Mouse (Mus musculus) neural tube, embryonic 14.5 days (tissue): ENCODE measurements around the gene Ash1l. TPM values are rescaled to one million over a fixed set of nuclear protein-coding genes. Genes with fewer than 3 reads are reported as not detected.

Experiments used
- ATAC-seq: fragments of 200-750 bp; cut with Nextera tagmentation; 2 replicates; pipeline ENCODE4 v1.8.0; 2017; ENCODE audit warnings: low read depth, mild to moderate bottlenecking, moderate TSS enrichment, moderate library complexity
- H3K27ac ChIP-seq: fragments of 300-500 bp; sonication (generic); 2 replicates; pipeline ENCODE4 v1.5.1; 2014; ENCODE audit warnings: low read depth, mild to moderate bottlenecking, control low read depth, low read length, moderate library complexity, mixed read lengths
- H3K27me3 ChIP-seq: fragments of 300-500 bp; sonication (generic); 2 replicates; pipeline ENCODE4 v1.6.1; 2014; ENCODE audit warnings: low read length; ENCODE audit not compliant: control insufficient read depth, insufficient read depth
- H3K36me3 ChIP-seq: fragments of 300-500 bp; sonication (generic); 2 replicates; pipeline ENCODE4 v1.6.1; 2014; ENCODE audit warnings: low read length, mixed read lengths; ENCODE audit not compliant: control insufficient read depth, insufficient read depth
- H3K4me1 ChIP-seq: fragments of 300-500 bp; sonication (generic); 2 replicates; pipeline ENCODE4 v1.6.1; 2014; ENCODE audit warnings: low read length; ENCODE audit not compliant: control insufficient read depth, insufficient read depth
- H3K4me2 ChIP-seq: fragments of 300-500 bp; sonication (generic); 2 replicates; pipeline ENCODE4 v1.6.1; 2014; ENCODE audit warnings: mild to moderate bottlenecking, low read depth, low read length, control low read depth
- H3K4me3 ChIP-seq: fragments of 300-500 bp; sonication (generic); 2 replicates; pipeline ENCODE4 v1.5.1; 2014; ENCODE audit warnings: low read depth, low read length, control low read depth, mixed read lengths
- H3K9ac ChIP-seq: fragments of 300-500 bp; sonication (generic); replicated peaks from 2 replicates; pipeline ENCODE4 v1.6.1; 2014; ENCODE audit warnings: low read depth, mild to moderate bottlenecking, control low read depth, low read length, mixed read lengths
- H3K9me3 ChIP-seq: fragments of 300-500 bp; sonication (generic); 2 replicates; pipeline ENCODE4 v1.6.1; 2016; ENCODE audit warnings: low read length; ENCODE audit not compliant: control insufficient read depth
- WGBS: fragments of 180-500 bp; shearing (Covaris S2); extraction: QIAGEN DNeasy Blood & Tissue Kit; methylation state at CpG from one replicate; pipeline ENCODE4 v1.1.7; 2014; 5-methylcytosine and 5-hydroxymethylcytosine counted together
- polyA plus RNA-seq: library from polyadenylated mRNA; unstranded; fragments of >200 nt; fragmentation: Nextera tagmentation; extraction: Ambion mirVana; gene quantifications from 2 replicates; pipeline ENCODE4 v1.2.1, GENCODE M21; 2014

Ash1l gene
- polyA plus RNA-seq, 1 experiment from 2014 or later: 27.9 TPM

GRCm38 (mm10) chr3:89108146-89108545 is 157.7 kb downstream of the Ash1l start:
- H3K4me1 ChIP-seq: no peaks in the 10 kb centered on the region
- no peak overlapping the region for H3K4me3 ChIP-seq
- H3K9ac ChIP-seq: no peak overlapping the region
- H3K36me3 ChIP-seq: no peaks in the 10 kb centered on the region
- H3K9me3 ChIP-seq: no peaks in the 10 kb centered on the region
- H3K27ac ChIP-seq: no peak overlapping the region
- no peak for ATAC-seq
- 76% methylated on average over 1 of the region's 1 CpGs for WGBS
- H3K4me2 ChIP-seq: no peak overlapping the region
- H3K27me3 ChIP-seq: no peaks in the 10 kb centered on the region

GRCm38 (mm10) chr3:89113058-89113457 is 162.6 kb downstream of the Ash1l start:
- H3K4me3 ChIP-seq: no peak overlapping the region
- no peaks in the 10 kb centered on the region for H3K36me3 ChIP-seq
- no peaks in the 10 kb centered on the region for H3K9me3 ChIP-seq
- no peak overlapping the region for H3K4me2 ChIP-seq
- H3K4me1 ChIP-seq: no peaks in the 10 kb centered on the region
- 90% methylated on average over 4 of the region's 4 CpGs for WGBS
- no peaks in the 10 kb centered on the region for H3K27me3 ChIP-seq
- no peak overlapping the region for H3K27ac ChIP-seq
- no peak overlapping the region for H3K9ac ChIP-seq
- no peak for ATAC-seq

- Histone ChIP-seq H3K9me3 (no peaks in the 10 kb centered on the region), H3K36me3 (no peaks in the 10 kb centered on the region), H3K9ac (no peak overlapping the region), H3K27ac (no peak overlapping the region), H3K4me3 (no peak overlapping the region), H3K4me2 (no peak overlapping the region), H3K4me1 (no peaks in the 10 kb centered on the region), H3K27me3 (no peaks in the 10 kb centered on the region)
- no peak for ATAC-seq
- WGBS: 0% methylated on average over 2 of the region's 2 CpGs
These were observed 165.1 kb downstream of the Ash1l start for GRCm38 (mm10) chr3:89115522-89115921.

DNA sequence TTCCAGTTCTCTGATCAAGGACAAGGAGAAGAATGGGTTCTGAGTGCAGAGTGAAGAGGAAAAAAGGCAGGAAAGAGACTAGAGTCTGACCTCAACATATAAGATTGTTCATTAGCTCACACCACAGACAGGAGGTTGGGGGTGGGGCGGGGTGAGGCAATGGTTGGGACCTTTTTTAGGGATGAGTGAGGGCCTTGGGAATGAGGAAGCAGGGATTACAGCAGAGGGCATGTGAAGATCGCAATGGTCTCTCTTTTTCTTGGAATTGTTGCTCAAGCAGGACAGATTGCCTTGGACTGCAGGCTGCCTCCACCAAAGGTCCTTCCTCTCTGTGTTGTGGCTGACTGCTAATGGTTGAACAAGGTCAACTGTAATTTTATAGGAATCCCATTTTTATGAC is 172.9 kb downstream of the Ash1l start:
- WGBS: 73% methylated on average over 2 of the region's 2 CpGs
- no peaks in the 10 kb centered on the region for H3K9me3 ChIP-seq
- no peak for ATAC-seq
- no peaks in the 10 kb centered on the region for H3K4me1 ChIP-seq
- no peak overlapping the region for H3K9ac ChIP-seq
- H3K27ac ChIP-seq: no peak overlapping the region
- H3K36me3 ChIP-seq: no peaks in the 10 kb centered on the region
- H3K27me3 ChIP-seq: no peaks in the 10 kb centered on the region
- no peak overlapping the region for H3K4me2 ChIP-seq
- H3K4me3 ChIP-seq: no peak overlapping the region

DNA sequence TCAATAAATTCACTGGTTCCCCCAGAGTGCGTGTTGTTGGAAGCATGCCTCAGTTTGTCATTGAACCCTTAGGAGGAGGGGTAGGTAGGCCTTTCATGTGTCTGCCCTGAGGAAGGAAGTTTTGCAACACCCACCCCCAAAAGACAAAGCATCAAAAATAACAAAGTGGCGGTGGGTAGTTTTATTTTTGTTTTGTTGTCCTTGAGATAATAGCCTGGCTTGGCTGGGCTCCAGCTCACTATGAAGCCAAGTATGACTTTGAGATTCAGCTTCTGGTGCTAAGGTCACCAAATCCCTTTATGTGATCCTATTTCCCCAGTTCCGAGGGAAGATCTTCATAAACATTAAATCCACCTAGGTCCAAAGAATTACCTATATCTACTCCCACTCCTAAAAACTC is 173.8 kb downstream of the Ash1l start:
- ATAC-seq: no peak
- H3K4me2 ChIP-seq: no peak overlapping the region
- H3K27ac ChIP-seq: no peak overlapping the region
- no peaks in the 10 kb centered on the region for H3K36me3 ChIP-seq
- H3K9ac ChIP-seq: no peak overlapping the region
- H3K4me3 ChIP-seq: no peak overlapping the region
- 82% methylated on average over 3 of the region's 3 CpGs for WGBS
- no peaks in the 10 kb centered on the region for H3K27me3 ChIP-seq
- no peaks in the 10 kb centered on the region for H3K9me3 ChIP-seq
- no peaks in the 10 kb centered on the region for H3K4me1 ChIP-seq

- no peaks in the 10 kb centered on the region for H3K9me3 ChIP-seq
- no peak overlapping the region for H3K4me2 ChIP-seq
- no peaks in the 10 kb centered on the region for H3K27me3 ChIP-seq
- H3K4me1 ChIP-seq: no peaks in the 10 kb centered on the region
- H3K36me3 ChIP-seq: no peaks in the 10 kb centered on the region
- H3K9ac ChIP-seq: no peak overlapping the region
- no peak overlapping the region for H3K4me3 ChIP-seq
- no peak overlapping the region for H3K27ac ChIP-seq
- ATAC-seq: no peak
- 91% methylated on average over 3 of the region's 3 CpGs for WGBS
These were observed 175.6 kb downstream of the Ash1l start for GRCm38 (mm10) chr3:89125981-89126380.

Other genes with a start within 250 kb of the Ash1l start
- 60.1 and 62.1 TPM in 2 replicates for gene Rit1, start 233.8 kb upstream of the Ash1l start, polyA plus RNA-seq
- 211 and 255 TPM in 2 replicates for gene Syt11, start 175.5 kb upstream of the Ash1l start, polyA plus RNA-seq
- gene Gon4l, start 115.4 kb upstream of the Ash1l start, polyA plus RNA-seq: 17.0 and 17.9 TPM in 2 replicates
- 49.3 and 50.7 TPM in 2 replicates for gene Msto1, start 36.6 kb upstream of the Ash1l start, polyA plus RNA-seq
- gene Dap3, start 559 bp downstream of the Ash1l start, polyA plus RNA-seq: 142 and 149 TPM in 2 replicates
- gene Rusc1, start 142.7 kb downstream of the Ash1l start, polyA plus RNA-seq: 96.7 and 104 TPM in 2 replicates
- not detected in 2 replicates for gene Gm43738, start 150.5 kb downstream of the Ash1l start, polyA plus RNA-seq
- 378 and 453 TPM in 2 replicates for gene Fdps, start 151.3 kb downstream of the Ash1l start, polyA plus RNA-seq
- 0.66 TPM in 1 of 2 replicates, not detected in the other for gene Pklr, start 185.5 kb downstream of the Ash1l start, polyA plus RNA-seq
- gene Hcn3, start 209.6 kb downstream of the Ash1l start, polyA plus RNA-seq: 25.4 and 28.7 TPM in 2 replicates
- gene Clk2, start 214.2 kb downstream of the Ash1l start, polyA plus RNA-seq: 17.5 and 19.6 TPM in 2 replicates
- 126 and 153 TPM in 2 replicates for gene Scamp3, start 226.9 kb downstream of the Ash1l start, polyA plus RNA-seq
- 38.5 and 41.7 TPM in 2 replicates for gene Fam189b, start 232.5 kb downstream of the Ash1l start, polyA plus RNA-seq